Comparison of ENCODE assay signal across 28 mouse cellular contexts in genomic region chr3:129797341-129797740, GRCm38 (mm10). TPM values are rescaled to one million over a fixed set of nuclear protein-coding genes. Genes with fewer than 3 reads are reported as not detected.
"Had no signal": no experiment of that assay in that cellular context is flagged by ENCODE, and none has a peak within 500 bp of the region (broad histone marks: within the 10 kb centered on the region; RNA-seq: fewer than 3 reads in every experiment).

No protein-coding gene starts in this region.

- H3K27me3 ChIP-seq: forebrain, embryonic 15.5 days; heart, embryonic 12.5 days; hindbrain, embryonic 12.5 days; intestine, embryonic 15.5 days; limb, embryonic 12.5 days; liver, embryonic 13.5 days; liver, embryonic 15.5 days had no signal

- H3K9me3 ChIP-seq: forebrain, embryonic 15.5 days; heart, embryonic 10.5 days; heart, embryonic 12.5 days; hindbrain, embryonic 10.5 days; hindbrain, embryonic 12.5 days; intestine, embryonic 15.5 days; limb, embryonic 10.5 days; limb, embryonic 12.5 days; liver, embryonic 13.5 days; liver, embryonic 15.5 days had no signal

- H3K36me3 ChIP-seq: forebrain, embryonic 15.5 days; heart, embryonic 10.5 days; heart, embryonic 12.5 days; hindbrain, embryonic 10.5 days; hindbrain, embryonic 12.5 days; intestine, embryonic 15.5 days; limb, embryonic 10.5 days; limb, embryonic 12.5 days; liver, embryonic 13.5 days; liver, embryonic 15.5 days had no signal

- H3K27ac ChIP-seq: forebrain, embryonic 15.5 days; gastrocnemius, adult 2 months; heart, embryonic 10.5 days; hindbrain, embryonic 10.5 days; hindbrain, embryonic 12.5 days; hindbrain, embryonic 14.5 days; intestine, embryonic 15.5 days; layer of hippocampus, adult 2 months; left cerebral cortex, adult 2 months; limb, embryonic 10.5 days; limb, embryonic 12.5 days; liver, embryonic 13.5 days; liver, embryonic 15.5 days had no signal

- ATAC-seq: forebrain, embryonic 15.5 days; hindbrain, embryonic 16.5 days; inflammation-experienced regulatory T-cells, adult 6 months; intestine, embryonic 15.5 days; intestine, postnatal 0 days; liver, postnatal 0 days had no signal

- H3K4me3 ChIP-seq: forebrain, embryonic 15.5 days; gastrocnemius, adult 2 months; heart, embryonic 10.5 days; heart, embryonic 12.5 days; hindbrain, embryonic 10.5 days; hindbrain, embryonic 12.5 days; intestine, embryonic 15.5 days; layer of hippocampus, adult 2 months; left cerebral cortex, adult 2 months; limb, embryonic 10.5 days; limb, embryonic 12.5 days; liver, embryonic 13.5 days; liver, embryonic 15.5 days had no signal

- H3K4me2 ChIP-seq: forebrain, embryonic 15.5 days; heart, embryonic 12.5 days; hindbrain, embryonic 12.5 days; hindbrain, embryonic 14.5 days; intestine, embryonic 15.5 days; limb, embryonic 12.5 days; liver, embryonic 11.5 days; liver, embryonic 13.5 days; liver, embryonic 15.5 days had no signal

- DNase-seq: gastrocnemius, adult 2 months; gastrocnemius, postnatal 10 days; gastrocnemius, postnatal 25 days; heart, adult 18-20 months; heart, postnatal 10 days; heart, postnatal 4 days; kidney, postnatal 25 days; liver; liver, embryonic 13.5 days; liver, postnatal 0 days had no signal

- H3K9ac ChIP-seq: forebrain, embryonic 15.5 days; heart, embryonic 12.5 days; hindbrain, embryonic 12.5 days; hindbrain, embryonic 14.5 days; intestine, embryonic 15.5 days; limb, embryonic 12.5 days; liver, embryonic 13.5 days; liver, embryonic 15.5 days; liver, postnatal 0 days had no signal

- H3K4me1 ChIP-seq: forebrain, embryonic 15.5 days; hindbrain, embryonic 10.5 days; hindbrain, embryonic 12.5 days; intestine, embryonic 15.5 days; limb, embryonic 12.5 days; liver, embryonic 13.5 days; liver, embryonic 15.5 days had no signal

RNA-seq across cellular contexts. Expression of gene Lrit3, which starts 6.5 kb away (rescaled TPM):
- polyA plus RNA-seq: forebrain, embryonic 15.5 days; heart, embryonic 12.5 days; heart, embryonic 14.5 days; heart, embryonic 16.5 days; hindbrain, embryonic 10.5 days; hindbrain, embryonic 12.5 days; hindbrain, embryonic 14.5 days; hindbrain, embryonic 16.5 days; inflammation-experienced regulatory T-cells, adult 6 months; intestine, embryonic 15.5 days; limb, embryonic 10.5 days; limb, embryonic 12.5 days; liver, embryonic 11.5 days; liver, embryonic 13.5 days; liver, embryonic 15.5 days; liver, postnatal 0 days had no signal

RNA-seq across cellular contexts. Expression of gene Rrh, which starts 25.0 kb away (rescaled TPM):
- polyA plus RNA-seq: heart, embryonic 10.5 days; heart, embryonic 14.5 days; hindbrain, embryonic 12.5 days; hindbrain, embryonic 14.5 days; intestine, embryonic 15.5 days; limb, embryonic 10.5 days; liver, embryonic 15.5 days; liver, postnatal 0 days had no signal

RNA-seq across cellular contexts. Expression of gene Cfi, which starts 38.3 kb away (rescaled TPM):
- polyA plus RNA-seq: inflammation-experienced regulatory T-cells, adult 6 months had no signal
